Mouse (Mus musculus) mouse trophoblast stem cell (cell line): ENCODE measurements around the gene Nalcn.
"Not testable (repeated sequence)": the region's sequence is repeated elsewhere in the genome, so short reads cannot be mapped to it uniquely, and the experiment has no call there.

Experiments
- in situ Hi-C, 2 experiments: fragments of 300-500 bp; cut with MseI, MboI; formaldehyde crosslinking; loops; 2 replicates in 1 of 2; 3 replicates in 1 of 2; pipeline ENCODE4 v1.15.1; 2025

Gene Nalcn

GRCm38 (mm10) chr14:123626501-123627179, at the start of gene Nalcn:
TSS of gene Nalcn (minus strand) at chr14:123627144.
- in situ Hi-C loops, result no loop called here

- in situ Hi-C loops, result not testable (repeated sequence)
These were observed 44.1 kb upstream of the Nalcn start for GRCm38 (mm10) chr14:123671076-123671475.

GRCm38 (mm10) chr14:123664451-123664850, 37.5 kb upstream of the Nalcn start:
- in situ Hi-C loops, result no loop called here

GRCm38 (mm10) chr14:123663206-123663605, 36.3 kb upstream of the Nalcn start:
- in situ Hi-C loops, result no loop called here

- in situ Hi-C loops, result no loop called here
These were observed 35.4 kb upstream of the Nalcn start for GRCm38 (mm10) chr14:123662386-123662785.

- in situ Hi-C loops, result no loop called here
These were observed 34.1 kb upstream of the Nalcn start for GRCm38 (mm10) chr14:123661091-123661491.

GRCm38 (mm10) chr14:123659921-123660385, 33.0 kb upstream of the Nalcn start, which contains the start of gene Itgbl1:
TSS of gene Itgbl1 (plus strand) at chr14:123659971.
- in situ Hi-C loops, result loop anchor here in 1 of 2 experiments (10.0 kb wide), 1 partner anchor 275 kb away; no protein-coding TSS in a partner anchor

GRCm38 (mm10) chr14:123627180-123627562, 227 bp upstream of the Nalcn start:
- in situ Hi-C loops, result no loop called here

GRCm38 (mm10) chr14:123622969-123623368, 4.0 kb downstream of the Nalcn start:
- in situ Hi-C loops, result no loop called here

GRCm38 (mm10) chr14:123595265-123595664, 31.7 kb downstream of the Nalcn start:
- in situ Hi-C loops, result no loop called here

GRCm38 (mm10) chr14:123587412-123587811, 39.5 kb downstream of the Nalcn start:
- in situ Hi-C loops, result no loop called here

GRCm38 (mm10) chr14:123582433-123582832, 44.5 kb downstream of the Nalcn start:
- in situ Hi-C loops, result no loop called here

GRCm38 (mm10) chr14:123575356-123575755, 51.6 kb downstream of the Nalcn start:
- in situ Hi-C loops, result no loop called here

- in situ Hi-C loops, result no loop called here
These were observed 52.0 kb downstream of the Nalcn start for GRCm38 (mm10) chr14:123574936-123575335.

GRCm38 (mm10) chr14:123566599-123566998, 60.3 kb downstream of the Nalcn start:
- in situ Hi-C loops, result no loop called here

- in situ Hi-C loops, result no loop called here
These were observed 71.4 kb downstream of the Nalcn start for GRCm38 (mm10) chr14:123555533-123555932.

GRCm38 (mm10) chr14:123554936-123555335, 72.0 kb downstream of the Nalcn start:
- in situ Hi-C loops, result no loop called here

- in situ Hi-C loops, result no loop called here
These were observed 84.6 kb downstream of the Nalcn start for GRCm38 (mm10) chr14:123542362-123542761.

GRCm38 (mm10) chr14:123535636-123536035, 91.3 kb downstream of the Nalcn start:
- in situ Hi-C loops, result no loop called here

GRCm38 (mm10) chr14:123533000-123533399, 93.9 kb downstream of the Nalcn start:
- in situ Hi-C loops, result no loop called here

- in situ Hi-C loops, result no loop called here
These were observed 95.7 kb downstream of the Nalcn start for GRCm38 (mm10) chr14:123531271-123531670.

GRCm38 (mm10) chr14:123529143-123529542, 97.8 kb downstream of the Nalcn start:
- in situ Hi-C loops, result no loop called here

GRCm38 (mm10) chr14:123513376-123514141, 113.4 kb downstream of the Nalcn start:
- in situ Hi-C loops, result no loop called here
